Mouse (Mus musculus): ENCODE measurements around the gene Rab17. TPM values are rescaled to one million over a fixed set of nuclear protein-coding genes. Genes with fewer than 3 reads are reported as not detected.
A peak's percentile ranks its signal among the peaks of the same experiment; 100 is the strongest.

The Rab17 gene
- polyA plus RNA-seq, 1 experiment from 2014 or later, result not detected

- no peaks in the 10 kb centered on the region for H3K4me1 ChIP-seq
- peaks cover 6% of the 10 kb centered on the region; the same call in 1 of the 2 replicates for H3K9me3 ChIP-seq
- no peak for ATAC-seq (ENCODE audit: low FRiP score, low read depth)
- peaks cover under 1% of the 10 kb centered on the region; the same call in 1 of the 2 replicates for H3K27me3 ChIP-seq
- H3K36me3 ChIP-seq, result no peaks in the 10 kb centered on the region
- H3K27ac ChIP-seq (replicated peaks), result no peak overlapping the region
- H3K4me3 ChIP-seq, result no peak overlapping the region
- H3K9ac ChIP-seq (replicated peaks), result no peak overlapping the region
- WGBS, result 91% methylated on average over 9 of the region's 9 CpGs
- H3K4me2 ChIP-seq (replicated peaks), result no peak overlapping the region
Observed at GRCm38 (mm10) chr1:90921687-90922086, 47.8 kb downstream of the Rab17 start.

- Histone ChIP-seq H3K4me3 (no peak overlapping the region), H3K9ac (replicated peaks) (no peak overlapping the region), H3K36me3 (no peaks in the 10 kb centered on the region), H3K27me3 (peaks cover 8% of the 10 kb centered on the region; the same call in 1 of the 2 replicates), H3K4me1 (peaks cover 5% of the 10 kb centered on the region), H3K4me2 (replicated peaks) (no peak overlapping the region), H3K9me3 (peaks cover 6% of the 10 kb centered on the region; the same call in 1 of the 2 replicates), H3K27ac (replicated peaks) (no peak overlapping the region)
- 53% methylated on average over 6 of the region's 6 CpGs for WGBS
- ATAC-seq (ENCODE audit: low FRiP score, low read depth), result no peak
Observed at GRCm38 (mm10) chr1:90917509-90917908, 52.0 kb downstream of the Rab17 start.

DNA sequence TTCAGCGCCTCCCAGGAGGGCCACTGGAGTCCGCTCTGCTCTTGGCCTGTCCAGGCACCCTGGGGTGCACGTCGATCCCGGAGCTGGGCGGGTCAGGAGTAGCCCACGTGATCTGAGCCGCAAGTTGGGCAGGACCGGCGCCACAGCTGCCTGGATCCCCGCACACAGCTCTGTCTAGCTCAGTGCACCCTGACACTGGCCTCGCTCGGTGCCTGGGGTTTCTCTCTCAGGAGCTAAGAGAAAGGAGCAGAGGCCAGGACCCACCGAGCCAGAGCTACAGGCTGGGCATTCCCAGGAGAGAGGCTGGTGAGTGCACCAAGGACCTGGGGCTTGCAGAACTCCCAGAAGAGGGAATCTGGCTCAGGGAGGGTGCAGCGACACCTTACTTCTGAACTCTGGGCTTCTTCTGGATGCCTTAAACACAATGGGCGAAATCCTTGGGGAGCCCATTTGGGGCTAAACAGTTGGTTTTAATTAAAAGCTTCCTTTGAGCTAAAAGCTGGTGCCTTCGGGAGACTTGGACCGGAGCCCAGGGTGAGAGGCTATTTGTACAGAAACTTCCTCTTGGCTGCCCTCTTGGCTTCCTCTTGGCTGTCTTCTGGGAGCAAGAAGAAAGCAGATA is 54.4 kb downstream of the Rab17 start, which contains the start of gene Mlph:
Mlph (plus strand) TSS at position 138 of the 622 bp plus-strand sequence.
- Histone ChIP-seq H3K4me1 (peaks cover 5% of the 10 kb centered on the region), H3K36me3 (no peaks in the 10 kb centered on the region), H3K9me3 (peaks cover 6% of the 10 kb centered on the region; the same call in 1 of the 2 replicates), H3K27me3 (peaks cover 11% of the 10 kb centered on the region; the same call in 1 of the 2 replicates), H3K9ac (replicated peaks) (0 out of 2 replicates have a peak within 1 kb of the TSS, but pooled peaks have one; percentile 15), H3K27ac (replicated peaks) (no peak within 1 kb of the TSS), H3K4me2 (replicated peaks) (peak within 1 kb of the TSS; percentile 34), H3K4me3 (0 out of 2 replicates have a peak within 1 kb of the TSS, but pooled peaks have one; percentile 13)
- 8% methylated on average over 18 of the region's 18 CpGs for WGBS
- ATAC-seq (ENCODE audit: low FRiP score, low read depth), result no peak

GRCm38 (mm10) chr1:90913231-90913630 is 56.2 kb downstream of the Rab17 start:
- no peak for ATAC-seq (ENCODE audit: low FRiP score, low read depth)
- no peak overlapping the region for H3K4me2 ChIP-seq (replicated peaks)

DNA sequence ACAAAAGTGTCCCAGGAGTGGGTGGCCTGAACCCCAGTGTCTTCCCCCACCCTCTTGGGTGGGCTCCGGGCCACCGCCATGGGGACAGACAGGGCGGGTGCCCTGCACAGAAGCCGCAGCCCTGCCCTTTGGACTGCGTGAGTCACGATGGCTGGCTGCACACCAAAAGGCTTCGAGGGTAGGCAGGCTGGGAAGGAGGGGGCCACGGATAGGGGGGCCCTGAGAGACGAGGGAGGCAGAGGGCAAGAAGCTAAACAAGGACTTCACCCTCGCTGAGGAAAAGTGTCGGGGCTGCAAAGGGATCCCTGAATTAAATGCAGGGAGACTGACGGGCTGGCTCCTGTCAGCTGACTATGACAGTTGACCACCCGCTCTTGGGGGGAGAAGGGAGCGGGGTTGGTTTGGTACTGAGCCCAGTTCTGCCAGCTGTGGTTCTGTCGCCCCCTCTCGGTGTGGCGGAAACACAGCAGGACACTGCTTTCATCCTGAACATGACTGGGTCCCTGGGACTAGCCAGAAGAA is 59.8 kb downstream of the Rab17 start:
- Histone ChIP-seq H3K36me3 (no peaks in the 10 kb centered on the region), H3K9me3 (no peaks in the 10 kb centered on the region), H3K9ac (replicated peaks) (no peak overlapping the region), H3K27me3 (0 out of 2 replicates have a peak, but pooled peaks cover 7% of the 10 kb centered on the region), H3K4me3 (no peak overlapping the region), H3K4me2 (replicated peaks) (no peak overlapping the region), H3K4me1 (no peaks in the 10 kb centered on the region), H3K27ac (replicated peaks) (no peak overlapping the region)
- ATAC-seq (ENCODE audit: low FRiP score, low read depth), result no peak
- WGBS, result 27% methylated on average over 17 of the region's 17 CpGs

More at GRCm38 (mm10) chr1:90913231-90913630, 56.2 kb downstream of the Rab17 start:
- peaks cover 14% of the 10 kb centered on the region; the same call in 1 of the 2 replicates for H3K27me3 ChIP-seq
- H3K36me3 ChIP-seq, result no peaks in the 10 kb centered on the region
- no peak overlapping the region for H3K27ac ChIP-seq (replicated peaks)
- H3K4me1 ChIP-seq, result peaks cover 5% of the 10 kb centered on the region
- no peaks in the 10 kb centered on the region for H3K9me3 ChIP-seq
- 77% methylated on average over 6 of the region's 6 CpGs for WGBS
- no peak overlapping the region for H3K9ac ChIP-seq (replicated peaks)
- no peak overlapping the region for H3K4me3 ChIP-seq

GRCm38 (mm10) chr1:90909161-90909560 is 60.3 kb downstream of the Rab17 start:
- no peaks in the 10 kb centered on the region for H3K9me3 ChIP-seq
- H3K4me1 ChIP-seq, result no peaks in the 10 kb centered on the region
- no peak overlapping the region for H3K4me3 ChIP-seq
- H3K27ac ChIP-seq (replicated peaks), result no peak overlapping the region
- no peak overlapping the region for H3K4me2 ChIP-seq (replicated peaks)
- no peak overlapping the region for H3K9ac ChIP-seq (replicated peaks)
- no peaks in the 10 kb centered on the region for H3K36me3 ChIP-seq
- no peak for ATAC-seq (ENCODE audit: low FRiP score, low read depth)
- 0 out of 2 replicates have a peak, but pooled peaks cover 6% of the 10 kb centered on the region for H3K27me3 ChIP-seq

Other genes starting within 250 kb of the Rab17 start
- 12.4 and 17.3 TPM in 2 replicates for gene Col6a3, start 125.7 kb downstream of the Rab17 start, polyA plus RNA-seq (2016; fragmentation: Nextera tagmentation; extraction: Ambion mirVana)
- gene Mlph, start 54.6 kb downstream of the Rab17 start, polyA plus RNA-seq (2016; fragmentation: Nextera tagmentation; extraction: Ambion mirVana), result 0.20 and 0.61 TPM in 2 replicates
- not detected in 2 replicates for gene Prlh, start 16.6 kb downstream of the Rab17 start, polyA plus RNA-seq (2016; fragmentation: Nextera tagmentation; extraction: Ambion mirVana)
- gene Lrrfip1, start 29.1 kb upstream of the Rab17 start, polyA plus RNA-seq (2016; fragmentation: Nextera tagmentation; extraction: Ambion mirVana), result 18.7 and 19.8 TPM in 2 replicates
- 0.26 and 0.84 TPM in 2 replicates for gene Rbm44, start 175.4 kb upstream of the Rab17 start, polyA plus RNA-seq (2016; fragmentation: Nextera tagmentation; extraction: Ambion mirVana)
- 0.31 and 0.80 TPM in 2 replicates for gene Ramp1, start 210.2 kb upstream of the Rab17 start, polyA plus RNA-seq (2016; fragmentation: Nextera tagmentation; extraction: Ambion mirVana)

Measured in midbrain, embryonic 12.5 days (tissue).